ENCODE assay signal across 13 mouse cellular contexts in the genomic region with DNA sequence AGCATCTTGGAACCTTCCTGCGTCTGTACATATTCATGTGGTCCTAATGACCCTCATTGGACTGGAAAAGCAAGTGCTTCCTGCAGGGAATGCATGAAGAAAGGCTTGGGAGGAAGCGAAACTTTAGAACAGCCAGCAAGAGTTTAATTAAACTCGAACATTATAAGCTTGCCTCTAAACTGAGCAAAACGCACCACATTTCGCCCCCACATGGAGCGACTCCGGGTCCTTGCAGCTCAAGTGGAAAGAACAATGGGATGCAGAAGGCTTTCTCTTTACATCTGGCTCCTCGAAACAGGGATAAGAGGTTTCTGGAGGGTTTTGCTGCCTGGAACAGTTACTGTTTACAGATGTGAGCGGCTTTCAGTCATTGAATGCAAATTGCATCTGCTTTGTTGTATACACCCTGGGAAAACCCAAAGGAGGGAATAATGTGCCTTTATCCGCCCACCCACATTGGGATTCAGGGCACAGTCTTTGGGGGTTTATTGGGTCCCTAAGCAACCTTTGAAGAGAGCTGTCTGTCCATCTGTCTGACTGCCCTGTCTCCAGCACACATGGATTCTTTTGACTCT.
DNase-seq lines count a peak whose midpoint lies in the region; ATAC-seq and TF ChIP-seq lines count a peak whose summit lies in the region.
"Had no signal": no experiment of that assay in that cellular context is flagged by ENCODE, and none has a peak within 500 bp of the region (broad histone marks: within the 10 kb centered on the region; RNA-seq: fewer than 3 reads in every experiment).

No protein-coding gene starts in this region.

- H3K9ac ChIP-seq in forebrain, embryonic 11.5 days (ENCODE audit: low read length): no peak overlapping the region
- no peak overlapping the region for H3K9ac ChIP-seq in hindbrain, postnatal 0 days (replicated peaks; ENCODE audit: low read length)
- no peak overlapping the region for H3K9ac ChIP-seq in neural tube, embryonic 12.5 days
- H3K9ac ChIP-seq: embryonic facial prominence, embryonic 12.5 days; stomach, embryonic 15.5 days had no signal

- H3K27ac ChIP-seq in heart, embryonic 10.5 days: no peak overlapping the region
- no peak overlapping the region for H3K27ac ChIP-seq in forebrain, embryonic 11.5 days (ENCODE audit: low read depth, low read length)
- peak overlapping the region; percentile 54 for H3K27ac ChIP-seq in hindbrain, postnatal 0 days
- no peak overlapping the region for H3K27ac ChIP-seq in neural tube, embryonic 12.5 days
- H3K27ac ChIP-seq: embryonic facial prominence, embryonic 12.5 days; stomach, embryonic 15.5 days had no signal

- TF ChIP-seq CTCF in hindbrain, postnatal 0 days (IDR thresholded peaks at IDR 0.05; ENCODE audit: low read depth): no peak

- peak; percentile 51; the same call in 1 of the 2 replicates for ATAC-seq in forebrain, embryonic 11.5 days (replicated peaks; ENCODE audit: low FRiP score)
- ATAC-seq in hindbrain, postnatal 0 days: peak; percentile 72; the same call in 1 of the 2 replicates
- no peak for ATAC-seq in neural tube, embryonic 12.5 days (ENCODE audit: low FRiP score, low read depth)
- ATAC-seq in granulocyte monocyte progenitor cell, adult 5-6 weeks (replicated peaks; ENCODE audit: poor library complexity, severe bottlenecking): no peak

- H3K9me3 ChIP-seq in heart, embryonic 10.5 days: no peaks in the 10 kb centered on the region
- H3K9me3 ChIP-seq in forebrain, embryonic 11.5 days (ENCODE audit: control insufficient read depth, low read length): no peaks in the 10 kb centered on the region; the same call in 1 of the 2 replicates
- no peaks in the 10 kb centered on the region for H3K9me3 ChIP-seq in hindbrain, postnatal 0 days (ENCODE audit: low read length)
- no peaks in the 10 kb centered on the region for H3K9me3 ChIP-seq in neural tube, embryonic 12.5 days
- H3K9me3 ChIP-seq: embryonic facial prominence, embryonic 12.5 days; stomach, embryonic 15.5 days had no signal

- peak; percentile 6 for DNase-seq in heart, embryonic 10.5 days (ENCODE audit: low spot score)
- DNase-seq in heart, postnatal 25 days (ENCODE audit: low spot score): no peak
- no peak for DNase-seq in forebrain, embryonic 11.5 days (ENCODE audit: low spot score)
- DNase-seq in hindbrain, postnatal 0 days (ENCODE audit: low spot score): peak; percentile 46
- DNase-seq in adrenal gland, postnatal 36 days: no peak
- DNase-seq in left cerebral cortex, adult 11 months (ENCODE audit: low spot score): no peak
- DNase-seq: B cell, adult 2 months; layer of hippocampus, adult 9-11 months; liver had no signal

- 79% methylated on average over 10 of the region's 10 CpGs for WGBS in heart, embryonic 10.5 days
- 19% methylated on average over 10 of the region's 10 CpGs for WGBS in forebrain, embryonic 11.5 days
- WGBS in hindbrain, postnatal 0 days: 20% methylated on average over 10 of the region's 10 CpGs
- 25% methylated on average over 10 of the region's 10 CpGs for WGBS in neural tube, embryonic 12.5 days

- no peaks in the 10 kb centered on the region for H3K27me3 ChIP-seq in heart, embryonic 10.5 days (ENCODE audit: insufficient read depth, poor library complexity, severe bottlenecking)
- H3K27me3 ChIP-seq in forebrain, embryonic 11.5 days (ENCODE audit: control insufficient read depth, insufficient read depth, low read length): no peaks in the 10 kb centered on the region
- H3K27me3 ChIP-seq in hindbrain, postnatal 0 days (ENCODE audit: insufficient read depth, low read length): no peaks in the 10 kb centered on the region
- no peaks in the 10 kb centered on the region for H3K27me3 ChIP-seq in neural tube, embryonic 12.5 days (replicated peaks)
- H3K27me3 ChIP-seq: embryonic facial prominence, embryonic 12.5 days; stomach, embryonic 15.5 days had no signal

- intact Hi-C loops in heart, postnatal 25 days (cut with DNase I): loop anchor here (5.0 kb wide), 1 partner anchor 115 kb away; no protein-coding TSS in a partner anchor

- no peak overlapping the region for H3K4me3 ChIP-seq in heart, embryonic 10.5 days
- no peak overlapping the region for H3K4me3 ChIP-seq in forebrain, embryonic 11.5 days (ENCODE audit: low read depth, low read length)
- H3K4me3 ChIP-seq in hindbrain, postnatal 0 days (ENCODE audit: low read length): no peak overlapping the region
- no peak overlapping the region for H3K4me3 ChIP-seq in neural tube, embryonic 12.5 days
- H3K4me3 ChIP-seq: embryonic facial prominence, embryonic 12.5 days; stomach, embryonic 15.5 days had no signal

- H3K36me3 ChIP-seq in heart, embryonic 10.5 days: peaks cover 7% of the 10 kb centered on the region; the same call in 1 of the 2 replicates
- no peaks in the 10 kb centered on the region for H3K36me3 ChIP-seq in forebrain, embryonic 11.5 days (ENCODE audit: control insufficient read depth, insufficient read depth, low read length)
- H3K36me3 ChIP-seq in hindbrain, postnatal 0 days (ENCODE audit: insufficient read depth, low read length): no peaks in the 10 kb centered on the region
- H3K36me3 ChIP-seq in neural tube, embryonic 12.5 days: no peaks in the 10 kb centered on the region
- H3K36me3 ChIP-seq: embryonic facial prominence, embryonic 12.5 days; stomach, embryonic 15.5 days had no signal

- H3K4me2 ChIP-seq in forebrain, embryonic 11.5 days (ENCODE audit: low read depth, low read length, severe bottlenecking): 0 out of 2 replicates have a peak overlapping the region, but pooled peaks have one; percentile 20
- H3K4me2 ChIP-seq in hindbrain, postnatal 0 days (ENCODE audit: low read depth, low read length): peak overlapping the region; percentile 26; the same call in 1 of the 2 replicates
- H3K4me2 ChIP-seq in neural tube, embryonic 12.5 days (replicated peaks): peak overlapping the region; percentile 22; the same call in 1 of the 2 replicates
- H3K4me2 ChIP-seq: embryonic facial prominence, embryonic 12.5 days; stomach, embryonic 15.5 days had no signal

- H3K4me1 ChIP-seq in heart, embryonic 10.5 days: peaks cover 13% of the 10 kb centered on the region; the same call in 1 of the 2 replicates
- 0 out of 2 replicates have a peak, but pooled peaks cover 4% of the 10 kb centered on the region for H3K4me1 ChIP-seq in forebrain, embryonic 11.5 days (replicated peaks; ENCODE audit: control insufficient read depth, insufficient read depth, low read length)
- H3K4me1 ChIP-seq in hindbrain, postnatal 0 days (ENCODE audit: insufficient read depth, low read length): peaks cover 4% of the 10 kb centered on the region; the same call in 1 of the 2 replicates
- H3K4me1 ChIP-seq in neural tube, embryonic 12.5 days: no peaks in the 10 kb centered on the region
- H3K4me1 ChIP-seq: embryonic facial prominence, embryonic 12.5 days; stomach, embryonic 15.5 days had no signal

Comparison
In these comparisons a context has a peak if more than half of its experiments do, and no peak if none do; other contexts are left out.
1. DNase-seq: peak in heart, embryonic 10.5 days (single experiment) and hindbrain, postnatal 0 days (single experiment); none in heart, postnatal 25 days (single experiment), forebrain, embryonic 11.5 days (single experiment), adrenal gland, postnatal 36 days (0 of 2) and left cerebral cortex, adult 11 months (single experiment).
2. ATAC-seq: peak in forebrain, embryonic 11.5 days (single experiment) and hindbrain, postnatal 0 days (single experiment); none in neural tube, embryonic 12.5 days (single experiment) and granulocyte monocyte progenitor cell, adult 5-6 weeks (single experiment).
3. Peak in every context shown above with its lines, with median percentiles within 50 percentile points of each other: H3K4me2 ChIP-seq.